Mouse (Mus musculus) intestine, embryonic 14.5 days (tissue): ENCODE results near the gene Actr2. TPM values are rescaled to one million over a fixed set of nuclear protein-coding genes. Genes with fewer than 3 reads are reported as not detected.

Experiments
- ATAC-seq: fragments of 200-750 bp; cut with Nextera tagmentation; replicated peaks from 2 replicates; pipeline ENCODE4 v1.8.0; 2017; ENCODE audit warnings: low read depth, moderate number of reproducible peaks, moderate TSS enrichment, moderate library complexity; ENCODE audit not compliant: low FRiP score, low TSS enrichment
- DNase-seq: peaks from one replicate; pipeline ENCODE4 v3.0.0-alpha.2; 2018; ENCODE audit warnings: low spot score
- H3K27ac ChIP-seq: fragments of 300-500 bp; sonication (generic); 2 replicates; pipeline ENCODE4 v1.5.1; 2014; ENCODE audit warnings: low read depth, mild to moderate bottlenecking, control low read depth
- H3K27me3 ChIP-seq: fragments of 300-500 bp; sonication (generic); replicated peaks from 2 replicates; pipeline ENCODE4 v1.6.1; 2014; ENCODE audit warnings: low read length, control low read depth; ENCODE audit not compliant: control insufficient read depth, insufficient read depth
- H3K36me3 ChIP-seq: fragments of 300-500 bp; sonication (generic); 2 replicates; pipeline ENCODE4 v1.6.1; 2014; ENCODE audit warnings: low read length, control low read depth; ENCODE audit not compliant: control insufficient read depth, insufficient read depth
- H3K4me1 ChIP-seq: fragments of 300-500 bp; sonication (generic); replicated peaks from 2 replicates; pipeline ENCODE4 v1.6.1; 2014; ENCODE audit warnings: low read length, control low read depth, mixed read lengths; ENCODE audit not compliant: control insufficient read depth, insufficient read depth
- H3K4me2 ChIP-seq: fragments of 300-500 bp; sonication (generic); 2 replicates; pipeline ENCODE4 v1.6.1; 2014; ENCODE audit warnings: low read length
- H3K4me3 ChIP-seq: fragments of 300-500 bp; sonication (generic); 2 replicates; pipeline ENCODE4 v1.5.1; 2014; ENCODE audit warnings: low read depth, low read length, control low read depth, mixed read lengths
- H3K9ac ChIP-seq: fragments of 300-500 bp; sonication (generic); 2 replicates; pipeline ENCODE4 v1.6.1; 2014; ENCODE audit warnings: mild to moderate bottlenecking, low read length
- H3K9me3 ChIP-seq: fragments of 300-500 bp; sonication (generic); 2 replicates; pipeline ENCODE4 v1.6.1; 2016; ENCODE audit warnings: low read length, control low read depth; ENCODE audit not compliant: control insufficient read depth
- WGBS: fragments of 180-500 bp; shearing (Covaris S2); extraction: QIAGEN DNeasy Blood & Tissue Kit; methylation state at CpG from one replicate; pipeline ENCODE4 v1.1.7; 2014; 5-methylcytosine and 5-hydroxymethylcytosine counted together
- polyA plus RNA-seq: library from polyadenylated mRNA; unstranded; fragments of >200 nt; fragmentation: Nextera tagmentation; extraction: Ambion mirVana; gene quantifications from 2 replicates; pipeline ENCODE4 v1.2.1, GENCODE M21; 2014

The Actr2 gene
- polyA plus RNA-seq, 1 experiment from 2014 or later: 66.5 TPM

GRCm38 (mm10) chr11:20106946-20107345, 5.8 kb downstream of the Actr2 start:
- no peaks in the 10 kb centered on the region for H3K9me3 ChIP-seq
- H3K9ac ChIP-seq: no peak overlapping the region
- peaks cover 8% of the 10 kb centered on the region; the same call in 1 of the 2 replicates for H3K4me1 ChIP-seq
- no peak overlapping the region for H3K4me3 ChIP-seq
- no peak overlapping the region for H3K4me2 ChIP-seq
- 90% methylated on average over 3 of the region's 3 CpGs for whole genome bisulfite sequencing
- no peak overlapping the region for H3K27ac ChIP-seq
- H3K36me3 ChIP-seq: peaks cover 8% of the 10 kb centered on the region; the same call in 1 of the 2 replicates
- DNase-seq: no peak
- H3K27me3 ChIP-seq: no peaks in the 10 kb centered on the region
- ATAC-seq: no peak

GRCm38 (mm10) chr11:20103949-20104348, 8.8 kb downstream of the Actr2 start:
- no peak for ATAC-seq
- Histone ChIP-seq H3K36me3 (peaks cover 20% of the 10 kb centered on the region), H3K9ac (no peak overlapping the region), H3K27ac (no peak overlapping the region), H3K4me3 (no peak overlapping the region), H3K4me2 (no peak overlapping the region), H3K9me3 (no peaks in the 10 kb centered on the region), H3K27me3 (no peaks in the 10 kb centered on the region), H3K4me1 (no peaks in the 10 kb centered on the region)
- no peak for DNase-seq
- 90% methylated on average over 2 of the region's 2 CpGs for WGBS

GRCm38 (mm10) chr11:20086306-20086705, 26.4 kb downstream of the Actr2 start:
- Histone ChIP-seq H3K4me3 (no peak overlapping the region), H3K4me2 (no peak overlapping the region), H3K27me3 (no peaks in the 10 kb centered on the region), H3K9ac (no peak overlapping the region), H3K27ac (no peak overlapping the region), H3K36me3 (peaks cover 54% of the 10 kb centered on the region), H3K9me3 (no peaks in the 10 kb centered on the region), H3K4me1 (no peaks in the 10 kb centered on the region)
- DNase-seq (no peak), ATAC-seq (no peak)

GRCm38 (mm10) chr11:20085635-20086034, 27.1 kb downstream of the Actr2 start:
- no peak for DNase-seq
- Histone ChIP-seq H3K4me3 (no peak overlapping the region), H3K27ac (no peak overlapping the region), H3K36me3 (peaks cover 56% of the 10 kb centered on the region), H3K4me1 (no peaks in the 10 kb centered on the region), H3K9ac (no peak overlapping the region), H3K4me2 (no peak overlapping the region), H3K27me3 (no peaks in the 10 kb centered on the region), H3K9me3 (no peaks in the 10 kb centered on the region)
- 91% methylated on average over 2 of the region's 2 CpGs for WGBS
- ATAC-seq: no peak

GRCm38 (mm10) chr11:20075415-20075814, 37.3 kb downstream of the Actr2 start:
- peaks cover 84% of the 10 kb centered on the region for H3K36me3 ChIP-seq
- no peak overlapping the region for H3K4me2 ChIP-seq
- H3K27ac ChIP-seq: no peak overlapping the region
- no peaks in the 10 kb centered on the region for H3K9me3 ChIP-seq
- DNase-seq: no peak
- WGBS: 74% methylated on average over 1 of the region's 1 CpGs
- no peak overlapping the region for H3K9ac ChIP-seq
- no peaks in the 10 kb centered on the region for H3K27me3 ChIP-seq
- no peak overlapping the region for H3K4me3 ChIP-seq
- no peaks in the 10 kb centered on the region for H3K4me1 ChIP-seq
- ATAC-seq: no peak

- WGBS: 94% methylated on average over 5 of the region's 5 CpGs
- DNase-seq (no peak), ATAC-seq (no peak)
- no peak overlapping the region for H3K4me2 ChIP-seq
- no peak overlapping the region for H3K9ac ChIP-seq
- H3K9me3 ChIP-seq: no peaks in the 10 kb centered on the region
- H3K27me3 ChIP-seq: no peaks in the 10 kb centered on the region
- H3K4me3 ChIP-seq: no peak overlapping the region
- no peak overlapping the region for H3K27ac ChIP-seq
- H3K4me1 ChIP-seq: no peaks in the 10 kb centered on the region
- H3K36me3 ChIP-seq: peaks cover 80% of the 10 kb centered on the region
Measured at GRCm38 (mm10) chr11:20072826-20073225, 39.9 kb downstream of the Actr2 start.

GRCm38 (mm10) chr11:20072174-20072573, 40.5 kb downstream of the Actr2 start:
- Histone ChIP-seq H3K4me1 (no peaks in the 10 kb centered on the region), H3K4me2 (no peak overlapping the region), H3K9me3 (no peaks in the 10 kb centered on the region), H3K27me3 (no peaks in the 10 kb centered on the region), H3K9ac (no peak overlapping the region), H3K4me3 (no peak overlapping the region), H3K36me3 (peaks cover 73% of the 10 kb centered on the region), H3K27ac (no peak overlapping the region)
- no peak for ATAC-seq
- WGBS: 70% methylated on average over 3 of the region's 3 CpGs
- DNase-seq: no peak

- no peak overlapping the region for H3K9ac ChIP-seq
- no peak for ATAC-seq
- H3K36me3 ChIP-seq: peaks cover 64% of the 10 kb centered on the region
Measured at GRCm38 (mm10) chr11:20068346-20069004, 44.2 kb downstream of the Actr2 start.

GRCm38 (mm10) chr11:20067521-20067920, 45.2 kb downstream of the Actr2 start:
- 55% methylated on average over 1 of the region's 1 CpGs for WGBS
- H3K9ac ChIP-seq: no peak overlapping the region
- no peak overlapping the region for H3K4me2 ChIP-seq
- no peaks in the 10 kb centered on the region for H3K27me3 ChIP-seq
- no peak for ATAC-seq
- H3K27ac ChIP-seq: no peak overlapping the region
- no peak overlapping the region for H3K4me3 ChIP-seq
- DNase-seq: no peak
- no peaks in the 10 kb centered on the region for H3K9me3 ChIP-seq
- peaks cover 60% of the 10 kb centered on the region for H3K36me3 ChIP-seq
- no peaks in the 10 kb centered on the region for H3K4me1 ChIP-seq

More at GRCm38 (mm10) chr11:20068346-20069004, 44.2 kb downstream of the Actr2 start:
- Histone ChIP-seq H3K4me2 (no peak overlapping the region), H3K27ac (no peak overlapping the region), H3K4me3 (no peak overlapping the region), H3K27me3 (no peaks in the 10 kb centered on the region), H3K4me1 (no peaks in the 10 kb centered on the region), H3K9me3 (no peaks in the 10 kb centered on the region)
- DNase-seq: no peak
- WGBS: 97% methylated on average over 6 of the region's 6 CpGs
